Mouse (Mus musculus) MEL (cell line): ENCODE results near the gene Adgrl4.

ENCODE experiments used
- CHD2 ChIP-seq: IDR thresholded peaks from 2 replicates; pipeline ENCODE4 v1.6.1; 2011; ENCODE audit warnings: low read length, improper control_type of control experiment
- CTCF ChIP-seq, 3 experiments: IDR thresholded peaks in 2 of 3; conservative IDR thresholded peaks in 1 of 3; 2 replicates each; pipeline ENCODE4 v1.5.1; 2011 to 2012; ENCODE audit warnings: low read length in 3 of 3, low read depth in 2 of 3, mild to moderate bottlenecking in 2 of 3, improper control_type of control experiment in 1 of 3, inconsistent platforms in 1 of 3, mixed read lengths in 1 of 3, moderate library complexity in 1 of 3; ENCODE audit not compliant: control insufficient read depth in 1 of 3, insufficient read depth in 1 of 3, poor library complexity in 1 of 3, severe bottlenecking in 1 of 3
- E2F4 ChIP-seq: IDR thresholded peaks from 2 replicates; pipeline ENCODE4 v1.6.1; 2011; ENCODE audit warnings: low read depth, low read length, improper control_type of control experiment, borderline replicate concordance
- ELF1 ChIP-seq: IDR thresholded peaks from 2 replicates; pipeline ENCODE4 v1.6.1; 2014; ENCODE audit warnings: low read depth, mild to moderate bottlenecking, inconsistent platforms, low read length, improper control_type of control experiment, moderate library complexity
- GABPA ChIP-seq: IDR thresholded peaks from 2 replicates; pipeline ENCODE4 v1.6.1; 2012; ENCODE audit warnings: low read depth, mild to moderate bottlenecking, inconsistent platforms, low read length, improper control_type of control experiment, moderate library complexity
- KAT2A ChIP-seq: conservative IDR thresholded peaks from 2 replicates; pipeline ENCODE4 v1.6.1; 2012; ENCODE audit warnings: low read depth, low read length, improper control_type of control experiment, inconsistent platforms
- MAZ ChIP-seq: IDR thresholded peaks from 2 replicates; pipeline ENCODE4 v1.6.1; 2012; ENCODE audit warnings: low read depth, mild to moderate bottlenecking, inconsistent platforms, low read length, improper control_type of control experiment
- POLR2AphosphoS5 ChIP-seq: IDR thresholded peaks from 2 replicates; pipeline ENCODE4 v1.6.1; 2012; ENCODE audit warnings: low read depth, borderline replicate concordance, mild to moderate bottlenecking, inconsistent platforms, low read length, moderate library complexity, mixed read lengths
- RAD21 ChIP-seq: IDR thresholded peaks from 2 replicates; pipeline ENCODE4 v1.6.1; 2011; ENCODE audit warnings: mild to moderate bottlenecking, low read depth, low read length, improper control_type of control experiment
- TBP ChIP-seq: IDR thresholded peaks from 2 replicates; pipeline ENCODE4 v1.8.0; 2011; ENCODE audit warnings: low read depth, low read length, improper control_type of control experiment

- TF ChIP-seq CTCF (IDR thresholded peaks at IDR 0.05 in 2 of 3, conservative IDR thresholded peaks at IDR 0.05 in 1 of 3; ENCODE audit: control insufficient read depth in 1 of 3, insufficient read depth in 1 of 3, low read depth in 2 of 3, low read length in 3 of 3, poor library complexity in 1 of 3, severe bottlenecking in 1 of 3) (no peak), GABPA (no peak), KAT2A (no peak), MAZ (no peak), POLR2AphosphoS5 (no peak), CHD2 (no peak), E2F4 (no peak), ELF1 (no peak), TBP (no peak), RAD21 (no peak)
Observed at GRCm38 (mm10) chr3:151416931-151417330, 20.8 kb upstream of the Adgrl4 start.
